Mouse (Mus musculus): Measurements from ENCODE around the gene Dab1.

The Dab1 gene

GRCm38 (mm10) chr4:104275260-104275659 is 656.1 kb downstream of the Dab1 start:
- no peak for DNase-seq

DNA sequence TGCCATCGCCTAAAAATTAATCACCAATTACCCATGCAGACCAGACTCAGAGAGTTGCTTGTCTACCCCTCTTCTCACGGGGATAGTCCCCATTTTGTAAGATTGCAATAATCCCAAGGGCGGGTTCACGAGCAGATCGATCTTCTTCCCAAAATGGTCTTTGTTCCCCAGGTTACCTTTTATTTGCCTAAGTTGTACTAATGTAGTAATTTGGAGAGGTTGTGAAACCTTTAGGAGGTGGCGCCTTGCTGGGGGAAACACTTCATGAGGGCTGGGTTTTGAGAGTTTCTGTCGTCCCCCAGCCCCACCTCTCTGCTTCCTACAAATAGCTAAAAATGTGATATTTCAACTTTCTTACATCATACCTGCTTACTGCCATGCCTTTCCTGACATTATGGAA is 657.8 kb downstream of the Dab1 start:
- DNase-seq: no peak

DNA sequence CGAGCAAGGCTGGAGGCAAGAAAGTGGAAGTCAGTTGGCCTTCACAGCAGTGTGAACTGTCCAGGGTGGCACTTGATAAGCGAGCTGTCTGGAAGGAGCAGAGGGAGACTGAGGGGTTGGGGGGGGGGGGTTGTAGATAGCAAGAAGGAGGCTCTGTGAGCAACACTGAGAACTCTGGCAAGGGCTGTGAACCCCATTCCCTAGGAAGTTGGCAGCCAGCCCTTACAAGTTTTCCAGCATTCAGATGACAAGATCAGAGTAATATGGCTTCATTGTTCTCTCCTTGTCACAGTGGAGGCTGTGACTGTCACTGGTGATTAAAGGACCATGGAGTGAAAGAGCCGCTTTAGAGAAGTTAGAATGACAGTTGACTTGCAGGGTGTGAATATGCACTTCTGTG is 662.4 kb downstream of the Dab1 start:
- DNase-seq: no peak

DNA sequence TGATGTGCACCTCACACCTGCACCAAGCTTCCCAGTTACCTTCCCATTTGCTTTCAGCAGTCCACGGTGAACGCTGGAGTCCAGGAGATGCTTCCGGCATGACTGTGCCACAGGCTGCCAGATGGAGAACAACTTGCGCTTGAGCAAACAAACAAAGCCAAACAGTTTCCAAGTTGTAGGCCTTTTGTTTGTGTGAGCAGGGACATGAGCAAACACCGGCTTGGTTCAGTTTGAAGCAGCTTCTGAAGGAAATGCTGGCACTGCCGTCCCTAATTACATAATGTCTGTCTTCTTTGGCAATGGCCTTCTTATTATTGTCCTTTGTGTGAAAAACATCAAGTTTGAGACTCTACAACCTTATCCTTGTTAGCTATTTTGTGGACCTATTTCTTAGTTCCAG is 664.7 kb downstream of the Dab1 start:
- no peak for DNase-seq

GRCm38 (mm10) chr4:104288401-104288800 is 669.2 kb downstream of the Dab1 start:
- DNase-seq: no peak

DNA sequence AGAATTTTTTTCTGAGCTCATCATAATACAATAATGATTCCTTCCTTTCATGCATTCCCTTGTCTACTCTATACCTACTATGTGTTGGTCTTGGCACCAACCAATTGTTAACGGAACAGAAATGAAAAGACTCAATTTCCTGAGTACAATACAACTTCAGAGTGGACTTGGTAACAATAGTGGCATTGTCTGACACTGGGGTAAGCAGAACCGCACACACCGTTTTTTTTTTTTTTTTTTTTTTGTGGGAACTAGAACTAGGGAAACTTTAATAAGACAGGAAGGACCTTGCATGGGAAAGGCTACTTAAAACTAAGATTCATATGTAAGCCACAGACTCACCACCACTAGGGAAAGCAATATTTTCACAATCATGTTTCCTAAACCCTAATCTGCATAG is 682.6 kb downstream of the Dab1 start:
- no peak for DNase-seq

DNA sequence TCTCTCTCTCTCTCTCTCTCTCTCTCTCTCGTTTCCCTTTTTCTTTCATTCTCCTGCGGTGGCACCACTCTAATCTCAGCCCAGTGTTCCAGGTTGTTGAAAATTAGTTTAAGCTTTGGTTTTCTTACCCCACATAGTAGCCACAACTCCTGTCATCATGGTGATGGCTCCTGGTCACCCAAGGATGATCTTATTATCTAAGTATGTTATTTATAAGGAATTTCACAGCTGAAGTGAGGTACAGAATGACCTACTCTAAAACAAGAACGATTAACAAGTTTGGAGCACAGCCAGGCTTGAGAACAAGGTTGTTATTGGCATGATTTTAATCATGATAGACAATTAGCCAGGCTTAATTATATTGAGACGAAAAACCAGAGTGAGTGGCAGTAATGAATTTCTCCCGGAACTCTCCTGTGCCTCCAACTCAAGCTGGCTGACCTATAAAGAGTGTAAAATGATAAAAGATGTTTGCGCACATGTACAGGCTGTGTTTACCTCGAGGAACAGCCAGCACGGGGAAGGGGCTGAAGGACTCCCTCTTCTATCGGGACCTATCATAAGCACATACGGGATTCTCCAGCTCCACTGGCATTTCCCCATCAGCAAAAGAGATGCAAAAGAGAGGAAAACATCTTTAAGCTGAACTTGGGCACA is 684.0 kb downstream of the Dab1 start:
- DNase-seq: no peak

DNA sequence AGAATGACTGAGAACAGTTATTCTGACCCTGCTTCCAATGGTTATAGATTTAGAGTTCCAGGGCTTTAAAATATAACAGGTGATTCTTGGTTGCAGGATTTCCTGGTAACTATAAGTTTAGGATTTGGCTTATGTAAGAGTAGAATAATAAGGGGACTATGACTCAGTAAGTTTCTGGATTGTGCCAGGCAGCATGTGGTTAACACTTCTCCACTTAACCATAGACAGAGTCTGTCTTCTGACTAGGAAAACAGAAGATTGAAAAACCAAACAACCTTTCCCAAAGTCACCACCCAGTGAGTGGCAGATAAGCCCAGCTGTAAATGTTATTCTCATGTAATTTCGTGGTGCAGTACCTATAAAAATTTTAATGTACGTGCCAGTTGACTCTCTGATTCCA is 688.6 kb downstream of the Dab1 start:
- no peak for DNase-seq

- no peak for DNase-seq
Observed at GRCm38 (mm10) chr4:104326221-104326620, 707.1 kb downstream of the Dab1 start.

GRCm38 (mm10) chr4:104331896-104332295 is 712.7 kb downstream of the Dab1 start:
- DNase-seq: no peak

DNA sequence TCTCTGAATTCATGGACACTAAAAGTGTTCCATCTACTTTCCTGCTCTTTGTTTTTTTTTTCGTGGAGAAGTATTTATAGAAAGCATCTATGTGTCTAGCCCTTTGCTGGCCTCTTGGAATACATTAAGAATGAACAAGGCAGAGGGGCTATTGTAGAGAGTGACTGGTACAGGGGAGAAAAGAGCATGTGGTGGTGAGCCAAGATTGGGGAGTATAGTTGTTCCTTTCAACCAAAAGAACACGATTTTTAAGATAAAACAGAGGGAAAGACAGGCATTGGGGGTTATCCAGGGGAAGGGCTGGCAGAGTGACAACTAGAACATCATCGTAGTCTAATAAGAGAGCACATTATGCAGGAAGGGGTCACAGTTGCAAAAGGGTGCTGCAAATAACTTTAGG is 713.2 kb downstream of the Dab1 start:
- no peak for DNase-seq

DNA sequence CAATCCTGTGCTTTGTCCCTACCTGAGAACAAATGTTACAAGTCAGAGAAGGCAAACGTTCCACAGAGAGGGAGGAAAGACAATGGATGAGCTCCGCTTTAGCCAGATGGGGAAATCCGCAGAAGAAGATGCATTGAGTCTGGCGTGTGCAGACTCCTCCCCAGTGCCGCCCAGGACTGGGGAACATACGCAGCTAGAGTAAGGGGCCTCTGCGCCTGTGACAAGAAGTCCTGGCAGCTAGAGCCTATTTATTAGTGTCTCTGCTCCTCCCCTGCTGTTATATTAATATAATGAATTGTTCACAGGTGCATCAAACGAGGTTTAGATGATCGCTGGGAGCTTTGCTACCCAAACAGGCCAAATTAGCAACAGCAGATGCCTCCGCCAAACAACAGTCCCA is 718.1 kb downstream of the Dab1 start:
- no peak for DNase-seq

GRCm38 (mm10) chr4:104338382-104338781 is 719.2 kb downstream of the Dab1 start:
- no peak for DNase-seq

DNA sequence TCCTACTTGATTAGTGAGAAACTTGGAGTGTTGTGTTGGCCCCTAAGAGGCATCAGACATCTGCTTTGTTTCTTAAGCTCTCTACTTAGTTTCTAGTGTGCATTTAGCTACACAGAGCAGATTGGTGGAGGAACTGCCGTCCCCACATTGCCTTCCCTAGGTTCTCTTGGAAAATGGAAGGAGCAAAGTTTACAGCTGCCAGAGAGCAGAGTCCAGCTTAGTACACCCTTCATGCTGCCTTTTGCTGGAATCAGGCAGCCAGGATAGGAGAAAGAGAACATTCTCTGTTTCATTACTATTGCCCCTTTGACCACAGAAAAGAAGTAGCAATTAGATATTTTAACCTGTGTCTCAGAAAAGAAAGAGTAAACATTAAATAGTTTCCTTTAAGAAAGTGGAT is 742.2 kb downstream of the Dab1 start:
- DNase-seq: no peak

DNA sequence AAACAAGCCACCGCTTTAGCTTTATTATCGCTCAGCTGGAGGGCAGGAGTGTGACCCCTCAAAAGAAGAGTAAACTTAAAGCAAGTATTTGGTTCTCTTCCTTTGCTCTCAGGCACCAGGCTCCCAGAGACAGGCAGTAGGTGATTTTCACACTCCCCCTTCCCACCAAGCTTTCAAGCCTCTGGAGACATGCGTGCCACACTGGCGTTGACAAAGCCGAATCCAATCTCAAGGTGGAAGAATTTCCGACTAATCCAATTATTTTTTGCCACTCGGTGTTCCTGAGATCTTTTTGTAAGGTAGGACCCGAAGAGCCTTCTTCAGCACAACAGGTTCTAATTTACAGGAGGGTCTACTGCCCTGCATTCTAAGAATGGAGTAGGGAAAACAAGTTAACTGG is 747.3 kb downstream of the Dab1 start:
- DNase-seq: no peak

DNA sequence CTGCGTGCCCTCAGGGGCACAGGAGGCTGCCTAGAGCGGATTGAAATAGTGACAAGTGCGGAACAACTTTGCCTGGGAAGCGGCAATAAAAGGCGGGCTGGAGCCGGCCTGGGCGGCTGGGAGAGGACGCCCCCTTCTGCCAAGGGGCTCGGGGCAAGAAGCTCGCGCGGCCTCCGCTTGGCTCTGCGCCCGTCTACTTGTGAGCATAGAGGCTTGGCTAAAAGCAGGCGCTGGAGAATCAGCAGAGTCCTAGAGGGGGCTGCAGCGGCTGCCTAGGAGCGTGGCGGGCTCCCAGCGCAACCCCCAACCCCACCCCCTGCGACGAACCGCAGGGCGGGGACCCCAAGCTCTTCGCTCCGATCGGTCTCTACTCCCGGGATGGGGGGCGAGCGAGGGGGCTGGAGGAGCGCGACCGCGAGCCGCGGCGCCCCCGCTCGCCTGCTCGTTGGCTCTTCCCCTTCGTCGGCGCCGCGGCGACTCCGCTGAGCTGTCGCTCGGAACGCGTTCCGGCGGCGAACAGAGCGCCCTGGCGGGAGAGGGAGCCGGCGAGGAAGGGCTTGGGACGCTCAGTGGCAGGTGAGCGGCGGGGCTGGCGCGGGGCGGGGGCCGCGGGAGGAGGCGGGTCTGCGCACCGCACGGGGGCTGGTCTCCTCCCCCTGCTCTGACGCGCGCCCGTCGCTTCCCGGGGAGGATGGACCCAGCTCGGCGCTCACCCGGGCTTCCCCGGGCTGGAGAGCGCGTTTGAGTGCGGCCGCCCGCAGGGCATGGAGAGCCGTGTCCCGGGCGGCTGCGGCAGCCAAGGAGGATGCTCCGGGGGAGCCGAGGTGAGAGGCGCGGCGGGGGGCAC is 748.0 kb downstream of the Dab1 start:
- DNase-seq: no peak

DNA sequence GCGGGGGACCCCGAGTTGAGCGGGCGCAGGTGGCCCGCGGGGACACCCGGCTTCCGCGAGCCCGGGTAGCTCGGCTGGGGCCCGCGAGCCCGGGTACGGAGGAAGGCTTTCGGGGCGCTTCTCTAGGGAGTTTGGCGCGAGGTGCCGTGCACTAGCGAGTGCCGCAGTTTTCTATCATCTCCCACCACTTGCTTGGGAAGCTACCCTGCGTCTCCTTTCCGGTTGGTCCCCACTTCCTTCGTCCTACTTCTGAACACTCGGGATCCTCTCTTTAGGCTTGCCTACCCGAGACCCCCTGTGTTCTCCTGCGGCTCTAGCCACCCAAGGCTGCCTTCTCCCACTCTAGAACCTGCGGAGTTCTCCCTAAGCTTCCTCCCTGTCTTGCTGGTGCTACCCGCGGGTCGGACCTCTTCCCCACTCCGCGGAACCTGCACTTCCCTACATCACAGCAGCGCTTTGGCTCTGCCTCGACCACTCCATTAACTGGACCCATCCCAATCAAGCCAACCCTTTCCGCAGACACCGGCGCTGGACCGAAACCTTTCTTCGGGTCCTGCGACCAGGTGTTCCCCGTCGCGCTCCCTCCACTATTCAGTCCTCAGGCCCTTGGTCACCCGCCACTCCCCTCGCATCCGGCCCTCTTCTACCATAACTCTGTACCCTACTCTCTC is 748.7 kb downstream of the Dab1 start:
- no peak for DNase-seq

DNA sequence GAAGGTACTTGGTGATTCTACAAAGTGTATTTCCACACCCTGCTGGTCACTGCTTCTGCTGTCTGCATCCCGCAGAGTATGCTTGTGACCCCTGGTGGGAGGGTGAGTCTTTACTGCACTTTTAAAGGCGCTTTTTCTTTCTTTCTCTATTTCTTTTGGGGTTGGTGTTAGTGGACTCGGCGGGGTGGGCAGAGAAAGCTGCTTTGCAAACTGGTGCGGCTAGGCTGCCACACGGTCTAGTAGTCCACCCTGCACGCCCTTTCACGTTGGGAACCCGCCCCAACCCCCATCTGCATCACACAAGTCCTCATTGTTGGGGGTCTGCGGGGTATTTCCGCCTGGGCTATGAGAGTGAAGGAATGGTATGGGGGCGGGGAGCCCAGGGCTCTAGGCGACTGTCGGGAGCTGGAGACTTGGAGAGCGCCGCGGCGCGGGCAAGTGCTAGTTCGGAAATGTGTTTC is 749.4 kb downstream of the Dab1 start:
- DNase-seq: no peak

GRCm38 (mm10) chr4:104369091-104369490 is 749.9 kb downstream of the Dab1 start:
- DNase-seq: no peak

- DNase-seq: no peak
Observed at GRCm38 (mm10) chr4:104371136-104371535, 752.0 kb downstream of the Dab1 start.

- DNase-seq: no peak
Observed at GRCm38 (mm10) chr4:104374191-104374590, 755.0 kb downstream of the Dab1 start.

DNA sequence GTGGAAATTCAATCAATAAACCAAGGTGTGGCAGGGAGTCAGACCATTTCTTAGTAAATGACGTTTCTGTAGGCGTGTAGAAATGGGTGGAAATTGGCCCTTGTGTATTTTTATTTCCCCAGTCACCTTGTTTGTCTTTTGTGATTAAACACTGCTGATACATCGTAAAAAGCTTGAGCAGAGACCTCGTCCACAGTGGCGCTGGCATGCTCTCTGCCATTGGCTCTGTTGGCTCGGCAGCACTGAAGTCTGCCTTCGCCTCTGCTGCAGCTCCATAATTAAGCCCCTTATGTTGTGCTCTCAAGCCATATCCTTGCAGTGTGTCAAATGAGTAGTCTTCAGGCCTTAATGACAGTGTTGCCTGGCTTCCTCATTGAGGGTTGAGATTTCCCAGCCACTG is 765.5 kb downstream of the Dab1 start:
- DNase-seq: no peak

GRCm38 (mm10) chr4:104385272-104385671 is 766.1 kb downstream of the Dab1 start:
- no peak for DNase-seq

DNA sequence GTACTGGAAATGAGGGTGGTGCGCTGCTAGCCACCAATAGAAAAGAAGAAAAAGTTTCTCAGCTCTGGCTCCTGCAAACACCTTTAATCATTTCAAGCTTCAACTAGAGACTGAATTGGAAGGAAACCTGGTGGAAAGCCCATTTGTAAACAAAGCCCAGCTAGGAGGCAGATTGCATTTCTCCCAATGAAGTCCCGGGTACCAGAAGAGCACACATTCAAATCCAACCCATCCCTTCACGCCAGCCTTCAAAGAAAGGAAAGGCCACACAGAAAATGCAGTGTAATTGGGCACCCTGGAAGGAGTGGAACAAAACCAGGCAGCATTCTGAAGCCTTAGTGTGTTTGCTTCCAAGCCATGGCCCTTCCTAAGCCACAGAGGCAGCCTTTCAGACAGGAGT is 776.4 kb downstream of the Dab1 start:
- no peak for DNase-seq
